Mouse (Mus musculus): ENCODE data around the gene Atg5.

Gene Atg5

DNA sequence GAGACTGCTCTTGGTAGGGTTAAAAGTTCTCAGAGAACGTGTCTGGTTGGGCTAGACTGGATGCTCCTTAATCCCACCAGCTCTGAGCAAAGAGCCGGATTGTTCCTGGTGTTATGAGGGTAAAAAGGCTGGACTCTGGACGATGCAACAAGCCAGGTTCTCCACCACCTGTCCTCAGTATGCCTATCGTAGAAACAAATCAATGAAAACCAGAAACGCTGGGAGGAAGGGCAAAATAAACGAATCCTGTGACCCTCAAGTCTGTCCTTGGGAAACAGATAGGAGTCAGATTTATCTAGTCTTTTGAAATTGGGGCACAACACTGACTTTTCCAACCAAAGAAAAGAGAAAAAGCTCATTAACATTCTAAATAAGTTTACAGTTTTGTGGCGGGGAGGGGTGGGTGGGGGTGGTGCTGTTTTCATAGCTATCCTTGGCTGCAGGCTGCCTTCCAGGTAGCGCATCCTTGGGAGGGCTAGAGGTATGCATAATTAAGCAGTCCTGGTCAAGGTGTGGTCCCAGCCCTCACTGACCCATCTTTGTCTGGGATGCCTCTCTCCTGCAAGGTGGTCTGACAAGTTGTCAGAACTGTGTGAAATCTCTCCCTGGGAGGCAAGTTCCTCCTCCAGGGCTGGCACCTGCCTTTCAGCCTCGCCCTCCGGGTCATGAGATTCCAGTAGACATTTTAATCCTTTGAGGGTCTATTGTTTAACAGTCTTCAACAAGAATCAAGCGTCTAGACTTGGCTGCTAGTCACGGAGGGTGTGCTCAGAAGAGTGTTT is 123.5 kb downstream of the Atg5 start:
- DNase-seq (ENCODE audit: low read depth), result no peak

- no peak for DNase-seq (ENCODE audit: low read depth)
These were observed 124.7 kb downstream of the Atg5 start for GRCm38 (mm10) chr10:44392855-44393254.

- DNase-seq (ENCODE audit: low read depth), result no peak
These were observed 132.0 kb downstream of the Atg5 start for GRCm38 (mm10) chr10:44400119-44400518.

GRCm38 (mm10) chr10:44400602-44401001 is 132.4 kb downstream of the Atg5 start:
- no peak for DNase-seq (ENCODE audit: low read depth)

GRCm38 (mm10) chr10:44401600-44401999 is 133.4 kb downstream of the Atg5 start:
- DNase-seq (ENCODE audit: low read depth), result no peak

DNA sequence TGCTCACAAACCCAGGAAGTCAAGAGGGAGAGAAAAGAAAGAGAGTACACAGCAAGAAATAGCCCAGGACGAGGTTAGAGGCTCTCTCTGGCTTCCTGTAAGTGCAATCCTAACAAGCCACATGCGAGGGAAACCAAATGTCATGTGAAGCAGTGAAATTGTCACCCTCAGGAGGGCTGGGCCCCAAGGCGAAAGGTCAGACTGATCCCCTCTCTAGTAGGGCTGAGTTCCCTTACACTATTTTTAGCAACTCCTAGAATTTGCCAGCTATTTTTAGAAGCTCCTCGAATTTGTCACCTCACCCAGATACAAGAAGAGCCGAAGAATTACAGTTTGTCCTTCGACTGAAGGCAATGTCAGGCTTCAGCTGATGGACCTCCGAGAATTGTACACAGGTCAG is 135.3 kb downstream of the Atg5 start:
- no peak for DNase-seq (ENCODE audit: low read depth)

DNA sequence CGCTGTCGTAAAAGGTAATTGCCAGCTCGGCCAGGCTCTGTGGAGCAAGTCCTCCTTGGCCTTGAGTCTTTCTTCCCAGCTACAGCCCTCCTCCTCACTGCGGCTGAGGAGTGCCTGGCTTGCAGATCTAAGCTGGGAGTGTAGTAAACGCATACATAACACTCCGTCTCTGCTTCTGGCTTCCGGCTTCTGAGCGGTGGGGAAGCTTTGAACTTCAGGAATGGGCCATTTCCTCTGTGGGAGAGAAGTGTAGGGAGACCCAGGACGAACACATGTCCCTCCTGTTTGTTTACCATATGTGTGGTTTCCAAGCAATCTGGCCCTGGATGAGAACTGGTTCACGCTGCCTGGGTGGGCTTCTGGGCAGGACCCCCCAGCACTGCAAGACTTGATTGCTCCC is 140.9 kb downstream of the Atg5 start:
- no peak for DNase-seq (ENCODE audit: low read depth)

- DNase-seq (ENCODE audit: low read depth), result no peak
These were observed 141.8 kb downstream of the Atg5 start for GRCm38 (mm10) chr10:44409958-44410357.
